Mouse (Mus musculus): ENCODE measurements around the gene Tlnrd1. TPM values are rescaled to one million over a fixed set of nuclear protein-coding genes. Genes with fewer than 3 reads are reported as not detected.

The Tlnrd1 gene
- polyA plus RNA-seq, 1 experiment, result 117 TPM

DNA sequence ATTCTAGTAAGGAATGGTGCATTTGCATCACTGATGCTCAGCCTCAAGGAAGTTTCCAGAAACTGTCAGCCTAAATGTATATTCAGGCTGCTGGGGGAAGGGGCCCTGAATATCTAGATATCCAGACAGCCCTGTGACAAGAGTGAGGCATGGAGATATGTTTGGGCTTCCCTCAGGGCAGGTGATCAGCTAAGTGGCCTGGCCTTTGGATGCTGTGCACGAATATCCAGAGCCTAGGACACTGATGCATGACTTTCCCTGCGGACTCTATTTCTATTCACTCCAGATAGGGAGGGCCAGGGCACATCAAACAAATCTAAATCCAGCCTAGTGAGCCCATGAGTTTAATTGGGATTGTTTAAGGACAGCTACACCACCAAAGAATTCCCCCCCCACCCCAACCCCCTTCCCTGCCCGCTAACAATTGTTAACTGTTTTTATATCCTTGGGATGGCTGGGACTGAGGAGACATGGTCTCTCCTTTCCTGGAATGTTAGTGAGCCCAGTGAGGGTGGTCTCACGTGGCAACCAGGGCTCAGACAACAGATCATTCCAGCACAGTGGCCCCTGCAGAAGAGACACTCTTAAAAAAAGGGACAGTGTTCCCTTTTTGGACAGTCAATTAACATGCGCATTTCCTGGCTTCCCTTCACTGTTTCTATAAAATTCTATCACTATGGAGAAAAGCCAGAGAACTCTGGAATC lies 14.1 kb downstream of the Tlnrd1 start:
- no peaks in the 10 kb centered on the region for H3K27me3 ChIP-seq (ENCODE audit: control insufficient read depth, insufficient read depth, low read length)
- TF ChIP-seq POLR2A (IDR thresholded peaks at IDR 0.05; ENCODE audit: low read depth, low read length) (no peak), CTCF (IDR thresholded peaks at IDR 0.05; ENCODE audit: extremely low read depth, insufficient read length, insufficient replicate concordance, low read depth, low read length) (no peak)
- H3K27ac ChIP-seq (ENCODE audit: insufficient read depth, low read depth, low read length), result no peak overlapping the region
- H3K4me1 ChIP-seq (ENCODE audit: control insufficient read depth, insufficient read depth, insufficient read length, low read length), result no peaks in the 10 kb centered on the region
- no peak overlapping the region for H3K4me3 ChIP-seq (ENCODE audit: low read depth, low read length)
- 69% methylated on average over 5 of the region's 5 CpGs for WGBS
- no peaks in the 10 kb centered on the region for H3K36me3 ChIP-seq (ENCODE audit: control insufficient read depth, insufficient read depth, low read length)

DNA sequence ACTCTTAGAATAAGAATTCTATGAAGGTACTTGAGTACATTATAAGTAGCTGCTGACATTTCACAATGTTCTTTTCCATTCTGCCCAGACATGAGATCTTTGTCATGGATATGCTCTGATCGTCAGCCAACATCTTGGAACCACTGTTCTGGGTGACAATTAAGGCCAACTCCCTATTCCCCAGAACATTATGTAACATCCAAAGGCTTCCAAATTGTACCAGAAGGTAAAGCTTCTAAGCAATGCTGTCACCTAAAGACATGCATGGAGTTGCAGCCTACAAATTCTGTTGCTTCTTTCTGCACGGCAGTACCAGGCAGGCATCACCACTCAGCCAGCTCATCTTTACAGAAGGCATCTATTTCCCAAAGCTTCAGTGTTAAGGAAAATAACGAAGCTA lies 15.9 kb downstream of the Tlnrd1 start:
- Histone ChIP-seq H3K27ac (ENCODE audit: insufficient read depth, low read depth, low read length) (no peak overlapping the region), H3K27me3 (ENCODE audit: control insufficient read depth, insufficient read depth, low read length) (no peaks in the 10 kb centered on the region), H3K4me1 (ENCODE audit: control insufficient read depth, insufficient read depth, insufficient read length, low read length) (no peaks in the 10 kb centered on the region), H3K36me3 (ENCODE audit: control insufficient read depth, insufficient read depth, low read length) (no peaks in the 10 kb centered on the region), H3K4me3 (ENCODE audit: low read depth, low read length) (no peak overlapping the region)
- 89% methylated on average over 3 of the region's 3 CpGs for WGBS
- TF ChIP-seq CTCF (IDR thresholded peaks at IDR 0.05; ENCODE audit: extremely low read depth, insufficient read length, insufficient replicate concordance, low read depth, low read length) (no peak), POLR2A (IDR thresholded peaks at IDR 0.05; ENCODE audit: low read depth, low read length) (no peak)

DNA sequence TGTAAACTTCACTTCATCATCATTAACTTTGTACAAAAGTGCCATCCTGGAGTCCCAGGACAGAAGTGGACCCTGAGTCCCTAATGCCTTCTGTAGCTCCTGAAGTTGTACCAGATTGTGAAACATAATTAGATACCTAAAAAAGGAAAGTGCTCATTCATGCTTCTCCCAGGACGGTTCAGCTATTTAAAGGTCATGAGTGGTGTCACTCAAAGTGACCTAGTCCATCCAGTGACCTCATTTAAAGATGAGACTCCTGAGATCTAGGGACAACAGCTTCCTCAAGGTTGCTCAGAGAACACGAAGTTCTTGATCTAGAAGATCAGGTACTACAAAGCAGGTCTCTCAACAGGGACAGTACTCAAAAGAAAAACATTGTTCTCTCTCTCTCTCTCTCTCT lies 20.6 kb downstream of the Tlnrd1 start:
- no peak for TF ChIP-seq CTCF (IDR thresholded peaks at IDR 0.05; ENCODE audit: extremely low read depth, insufficient read length, insufficient replicate concordance, low read depth, low read length)
- TF ChIP-seq POLR2A (IDR thresholded peaks at IDR 0.05; ENCODE audit: low read depth, low read length), result no peak
- H3K36me3 ChIP-seq (ENCODE audit: control insufficient read depth, insufficient read depth, low read length), result no peaks in the 10 kb centered on the region
- no peak overlapping the region for H3K27ac ChIP-seq (ENCODE audit: insufficient read depth, low read depth, low read length)
- peaks cover 7% of the 10 kb centered on the region for H3K4me1 ChIP-seq (ENCODE audit: control insufficient read depth, insufficient read depth, insufficient read length, low read length)
- no peaks in the 10 kb centered on the region for H3K27me3 ChIP-seq (ENCODE audit: control insufficient read depth, insufficient read depth, low read length)
- H3K4me3 ChIP-seq (ENCODE audit: low read depth, low read length), result no peak overlapping the region
- 50% methylated on average over 2 of the region's 2 CpGs for WGBS

DNA sequence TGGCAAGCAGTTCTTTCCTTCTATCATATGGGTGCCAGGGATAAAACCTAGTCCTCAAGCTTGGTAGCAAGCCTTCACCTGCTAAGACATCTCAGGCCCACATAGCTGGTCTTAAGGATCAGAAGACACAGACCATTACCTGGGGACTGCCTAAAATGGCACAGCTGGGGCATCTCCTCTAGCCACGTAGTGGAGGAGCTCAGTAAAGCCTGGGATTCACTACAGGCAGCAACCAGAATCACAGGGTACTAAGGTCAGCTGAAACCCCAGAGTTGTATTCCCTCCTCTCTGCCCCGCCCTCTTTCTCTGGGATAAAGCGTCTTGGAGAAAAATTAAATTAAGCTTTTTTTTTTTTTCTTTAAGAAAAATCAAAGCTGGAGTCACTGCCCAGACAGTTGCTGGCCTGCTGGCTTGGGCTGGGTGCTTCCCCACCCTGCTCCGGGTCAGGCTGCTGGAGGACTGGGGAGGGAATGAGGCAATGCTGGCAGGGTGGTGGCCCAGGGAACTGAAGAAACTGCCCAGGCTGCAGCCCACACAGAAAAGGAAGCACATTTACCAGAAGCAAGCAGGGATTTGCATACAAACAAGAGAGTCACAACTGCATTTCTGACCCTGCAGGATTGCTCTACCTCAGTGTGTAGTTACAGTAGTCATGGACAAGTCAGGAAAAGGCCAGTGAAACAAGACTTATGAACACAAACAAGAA lies 24.6 kb downstream of the Tlnrd1 start:
- no peak for TF ChIP-seq POLR2A (IDR thresholded peaks at IDR 0.05; ENCODE audit: low read depth, low read length)
- 0 out of 2 replicates have a peak, but pooled peaks have one; percentile 2 for TF ChIP-seq CTCF (IDR thresholded peaks at IDR 0.05; ENCODE audit: extremely low read depth, insufficient read length, insufficient replicate concordance, low read depth, low read length)
- Histone ChIP-seq H3K27me3 (ENCODE audit: control insufficient read depth, insufficient read depth, low read length) (no peaks in the 10 kb centered on the region), H3K36me3 (ENCODE audit: control insufficient read depth, insufficient read depth, low read length) (no peaks in the 10 kb centered on the region), H3K27ac (ENCODE audit: insufficient read depth, low read depth, low read length) (peak overlapping the region; percentile 49), H3K4me3 (ENCODE audit: low read depth, low read length) (no peak overlapping the region), H3K4me1 (ENCODE audit: control insufficient read depth, insufficient read depth, insufficient read length, low read length) (peaks cover 12% of the 10 kb centered on the region)
- WGBS, result 17% methylated on average over 4 of the region's 4 CpGs

DNA sequence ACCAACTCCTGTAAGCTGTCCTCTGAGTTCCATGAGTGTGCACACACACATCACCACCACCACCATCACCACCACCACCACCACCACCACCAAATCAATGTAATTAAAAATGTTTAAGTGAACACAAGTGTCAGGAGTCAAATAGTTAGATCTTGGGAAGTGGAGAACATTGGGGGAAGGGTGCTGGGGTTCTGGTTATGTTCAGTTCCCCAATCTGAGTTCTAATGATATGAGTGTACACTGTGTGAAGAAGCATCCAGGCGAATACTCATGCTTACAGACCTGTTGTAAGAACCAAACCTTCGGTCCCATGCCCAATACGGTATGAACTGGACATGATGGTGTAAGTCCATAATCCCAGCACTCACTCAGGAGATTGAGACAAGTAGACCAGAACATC lies 26.2 kb downstream of the Tlnrd1 start:
- Histone ChIP-seq H3K4me1 (ENCODE audit: control insufficient read depth, insufficient read depth, insufficient read length, low read length) (peaks cover 12% of the 10 kb centered on the region), H3K4me3 (ENCODE audit: low read depth, low read length) (no peak overlapping the region), H3K36me3 (ENCODE audit: control insufficient read depth, insufficient read depth, low read length) (no peaks in the 10 kb centered on the region), H3K27me3 (ENCODE audit: control insufficient read depth, insufficient read depth, low read length) (no peaks in the 10 kb centered on the region), H3K27ac (ENCODE audit: insufficient read depth, low read depth, low read length) (no peak overlapping the region)
- 88% methylated on average over 3 of the region's 3 CpGs for WGBS
- TF ChIP-seq CTCF (IDR thresholded peaks at IDR 0.05; ENCODE audit: extremely low read depth, insufficient read length, insufficient replicate concordance, low read depth, low read length), result no peak
- TF ChIP-seq POLR2A (IDR thresholded peaks at IDR 0.05; ENCODE audit: low read depth, low read length), result no peak

DNA sequence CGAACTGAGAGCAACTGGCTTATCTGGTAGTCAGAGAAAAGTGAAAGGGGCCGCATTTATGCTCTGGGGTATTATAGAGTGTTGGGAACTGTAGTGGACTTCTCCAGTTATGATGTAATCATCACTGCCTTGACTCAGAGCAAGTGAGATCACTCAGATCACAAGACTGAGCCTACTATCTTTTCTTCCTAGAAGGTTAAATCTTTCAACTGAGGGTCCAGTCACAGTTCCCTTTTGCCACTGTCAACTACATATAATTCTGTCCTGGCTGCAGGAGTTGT lies 27.0 kb downstream of the Tlnrd1 start:
- Histone ChIP-seq H3K36me3 (ENCODE audit: control insufficient read depth, insufficient read depth, low read length) (no peaks in the 10 kb centered on the region), H3K27ac (ENCODE audit: insufficient read depth, low read depth, low read length) (peak overlapping the region; percentile 3; the same call in 1 of the 2 replicates), H3K4me1 (ENCODE audit: control insufficient read depth, insufficient read depth, insufficient read length, low read length) (peaks cover 17% of the 10 kb centered on the region), H3K4me3 (ENCODE audit: low read depth, low read length) (no peak overlapping the region), H3K27me3 (ENCODE audit: control insufficient read depth, insufficient read depth, low read length) (no peaks in the 10 kb centered on the region)
- TF ChIP-seq POLR2A (IDR thresholded peaks at IDR 0.05; ENCODE audit: low read depth, low read length) (no peak), CTCF (IDR thresholded peaks at IDR 0.05; ENCODE audit: extremely low read depth, insufficient read length, insufficient replicate concordance, low read depth, low read length) (no peak)
- WGBS, result 74% methylated on average over 2 of the region's 2 CpGs

DNA sequence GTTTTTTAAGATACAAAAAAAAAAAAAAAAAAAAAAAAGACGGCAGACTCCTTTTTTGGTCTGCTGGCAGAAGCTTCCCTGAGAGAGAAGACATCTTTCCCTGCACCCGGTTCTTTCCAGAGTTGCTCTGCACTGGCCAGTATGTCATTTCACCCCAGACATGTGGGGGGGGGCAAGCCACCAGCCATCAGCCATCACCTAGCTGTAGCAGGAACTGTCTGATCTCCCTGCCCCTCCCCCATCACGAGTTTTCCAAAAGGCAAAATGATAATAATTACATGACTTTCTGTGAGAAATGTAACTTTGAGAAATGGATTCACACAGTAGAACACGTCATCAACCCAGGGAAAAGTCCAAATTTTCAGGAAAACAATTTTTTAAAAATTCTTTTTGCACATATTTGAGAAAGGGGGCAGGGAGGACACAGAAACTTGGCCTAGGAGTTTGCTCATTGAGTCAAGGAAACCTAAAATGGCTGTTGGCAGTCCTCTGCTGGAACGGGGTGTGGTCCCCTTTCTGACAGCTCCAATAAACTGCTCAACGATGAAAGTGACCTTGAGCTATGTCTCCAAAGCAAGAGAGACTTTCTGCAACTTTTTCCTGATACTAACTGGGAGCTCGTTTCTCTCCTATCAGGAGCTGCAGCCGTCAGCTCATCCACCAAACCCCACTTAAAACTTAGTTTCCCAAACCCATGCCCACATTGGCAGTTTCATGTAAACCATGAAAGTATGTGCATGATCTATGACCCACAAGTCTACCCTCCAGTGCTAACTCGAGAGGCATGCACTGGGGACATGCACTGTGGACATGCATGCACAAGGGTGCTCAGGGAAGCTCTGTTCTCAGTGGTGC lies 27.5 kb downstream of the Tlnrd1 start:
- 47% methylated on average over 9 of the region's 9 CpGs for WGBS
- Histone ChIP-seq H3K4me1 (ENCODE audit: control insufficient read depth, insufficient read depth, insufficient read length, low read length) (peaks cover 21% of the 10 kb centered on the region), H3K4me3 (ENCODE audit: low read depth, low read length) (no peak overlapping the region), H3K36me3 (ENCODE audit: control insufficient read depth, insufficient read depth, low read length) (no peaks in the 10 kb centered on the region), H3K27me3 (ENCODE audit: control insufficient read depth, insufficient read depth, low read length) (no peaks in the 10 kb centered on the region), H3K27ac (ENCODE audit: insufficient read depth, low read depth, low read length) (peak overlapping the region; percentile 3; the same call in 1 of the 2 replicates)
- TF ChIP-seq CTCF (IDR thresholded peaks at IDR 0.05; ENCODE audit: extremely low read depth, insufficient read length, insufficient replicate concordance, low read depth, low read length), result no peak
- TF ChIP-seq POLR2A (IDR thresholded peaks at IDR 0.05; ENCODE audit: low read depth, low read length), result no peak
